Mouse (Mus musculus) lung, postnatal 14 days (tissue): ENCODE results near the gene Dnmt3a.

ENCODE experiments used
- DNase-seq: peaks from one replicate; pipeline ENCODE4 v3.0.0; 2021

Dnmt3a gene

GRCm38 (mm10) chr12:3805852-3806251 is at the start of gene Dnmt3a:
Gene Dnmt3a (plus strand): TSS chr12:3806007.
- DNase-seq, result no peak

GRCm38 (mm10) chr12:3756216-3756615 is 49.6 kb upstream of the Dnmt3a start:
- DNase-seq, result no peak

GRCm38 (mm10) chr12:3758127-3758526 is 47.7 kb upstream of the Dnmt3a start:
- DNase-seq, result no peak

GRCm38 (mm10) chr12:3759419-3759818 is 46.4 kb upstream of the Dnmt3a start:
- peak; percentile 70 for DNase-seq

- no peak for DNase-seq
Measured at GRCm38 (mm10) chr12:3760876-3761590, 44.8 kb upstream of the Dnmt3a start.

- DNase-seq, result no peak
Measured at GRCm38 (mm10) chr12:3761591-3762295, 44.1 kb upstream of the Dnmt3a start.

GRCm38 (mm10) chr12:3764191-3764804 is 41.5 kb upstream of the Dnmt3a start:
- no peak for DNase-seq

- DNase-seq, result no peak
Measured at GRCm38 (mm10) chr12:3767360-3767759, 38.4 kb upstream of the Dnmt3a start.

GRCm38 (mm10) chr12:3768391-3768790 is 37.4 kb upstream of the Dnmt3a start:
- DNase-seq, result no peak

GRCm38 (mm10) chr12:3770546-3770945 is 35.3 kb upstream of the Dnmt3a start:
- DNase-seq, result no peak

- no peak for DNase-seq
Measured at GRCm38 (mm10) chr12:3771080-3771479, 34.7 kb upstream of the Dnmt3a start.

- DNase-seq, result no peak
Measured at GRCm38 (mm10) chr12:3773643-3774042, 32.2 kb upstream of the Dnmt3a start.

GRCm38 (mm10) chr12:3776015-3776414 is 29.8 kb upstream of the Dnmt3a start:
- DNase-seq, result no peak

GRCm38 (mm10) chr12:3777682-3778081 is 28.1 kb upstream of the Dnmt3a start:
- no peak for DNase-seq

- DNase-seq, result no peak
Measured at GRCm38 (mm10) chr12:3778286-3778685, 27.5 kb upstream of the Dnmt3a start.

- DNase-seq, result no peak
Measured at GRCm38 (mm10) chr12:3779639-3780038, 26.2 kb upstream of the Dnmt3a start.

GRCm38 (mm10) chr12:3780405-3780891 is 25.4 kb upstream of the Dnmt3a start:
- DNase-seq, result peak; percentile 50

GRCm38 (mm10) chr12:3780931-3781471 is 24.8 kb upstream of the Dnmt3a start:
- peak; percentile 13 for DNase-seq

- peak; percentile 95 for DNase-seq
Measured at GRCm38 (mm10) chr12:3781482-3781881, 24.3 kb upstream of the Dnmt3a start.

GRCm38 (mm10) chr12:3783196-3783825 is 22.5 kb upstream of the Dnmt3a start:
- DNase-seq, result no peak

GRCm38 (mm10) chr12:3784258-3784657 is 21.5 kb upstream of the Dnmt3a start:
- no peak for DNase-seq

- no peak for DNase-seq
Measured at GRCm38 (mm10) chr12:3784729-3785128, 21.1 kb upstream of the Dnmt3a start.

- no peak for DNase-seq
Measured at GRCm38 (mm10) chr12:3787041-3787440, 18.8 kb upstream of the Dnmt3a start.
